Mouse (Mus musculus): ENCODE results near the gene Trnt1.
A peak's percentile ranks its signal among the peaks of the same experiment; 100 is the strongest.

Trnt1 gene

GRCm38 (mm10) chr6:106768640-106769289, at the start of gene Trnt1:
Trnt1 (plus strand) TSS chr6:106769120.
- peak; percentile 96 to 99 for DNase-seq

- no peak for DNase-seq
Observed at GRCm38 (mm10) chr6:106725642-106726041, 43.3 kb upstream of the Trnt1 start.

GRCm38 (mm10) chr6:106726078-106726477, 42.8 kb upstream of the Trnt1 start:
- DNase-seq, result no peak

GRCm38 (mm10) chr6:106727703-106728102, 41.2 kb upstream of the Trnt1 start:
- no peak for DNase-seq

- no peak for DNase-seq
Observed at GRCm38 (mm10) chr6:106729682-106730314, 39.1 kb upstream of the Trnt1 start.

GRCm38 (mm10) chr6:106732563-106732962, 36.4 kb upstream of the Trnt1 start:
- no peak for DNase-seq

- DNase-seq, result no peak
Observed at GRCm38 (mm10) chr6:106738229-106738628, 30.7 kb upstream of the Trnt1 start.

- DNase-seq, result no peak
Observed at GRCm38 (mm10) chr6:106740244-106740825, 28.6 kb upstream of the Trnt1 start.

GRCm38 (mm10) chr6:106743556-106744233, 25.2 kb upstream of the Trnt1 start:
- DNase-seq, result no peak

GRCm38 (mm10) chr6:106745673-106746394, 23.1 kb upstream of the Trnt1 start:
- DNase-seq, result no peak

GRCm38 (mm10) chr6:106747251-106747650, 21.7 kb upstream of the Trnt1 start:
- no peak for DNase-seq

- no peak for DNase-seq
Observed at GRCm38 (mm10) chr6:106747804-106748203, 21.1 kb upstream of the Trnt1 start.

- no peak for DNase-seq
Observed at GRCm38 (mm10) chr6:106748887-106749388, 20.0 kb upstream of the Trnt1 start, which contains the start of gene Il5ra. Il5ra (minus strand) TSS chr6:106749037.

- DNase-seq, result no peak
Observed at GRCm38 (mm10) chr6:106750291-106750690, 18.6 kb upstream of the Trnt1 start.

- no peak for DNase-seq
Observed at GRCm38 (mm10) chr6:106758299-106758698, 10.6 kb upstream of the Trnt1 start.

GRCm38 (mm10) chr6:106760473-106761218, 8.3 kb upstream of the Trnt1 start:
- DNase-seq, result no peak

- DNase-seq, result no peak
Observed at GRCm38 (mm10) chr6:106761486-106761885, 7.4 kb upstream of the Trnt1 start.

GRCm38 (mm10) chr6:106765892-106766291, 3.0 kb upstream of the Trnt1 start:
- no peak for DNase-seq

GRCm38 (mm10) chr6:106766774-106767173, 2.1 kb upstream of the Trnt1 start:
- DNase-seq, result no peak

GRCm38 (mm10) chr6:106769290-106769866, 458 bp downstream of the Trnt1 start:
- DNase-seq, result no peak

GRCm38 (mm10) chr6:106770046-106770445, 1.1 kb downstream of the Trnt1 start:
- DNase-seq, result no peak

GRCm38 (mm10) chr6:106787138-106787537, 18.2 kb downstream of the Trnt1 start:
- no peak for DNase-seq

Measured in cerebellum, adult 18-20 months (tissue).